Mouse (Mus musculus) adrenal gland, adult 18-20 months (tissue): Measurements from ENCODE around the gene Plekhh1. TPM values are rescaled to one million over a fixed set of nuclear protein-coding genes. Genes with fewer than 3 reads are reported as not detected.
A peak's percentile ranks its signal among the peaks of the same experiment; 100 is the strongest.

ENCODE experiments used
- DNase-seq, 2 experiments: peaks; one replicate each; pipeline ENCODE4 v3.0.0; 2021 to 2022; ENCODE audit warnings: low spot score in 2 of 2
- long read RNA-seq, 2 experiments: library from polyadenylated mRNA; stranded (forward); transcript quantifications; one replicate each; pipeline ENCODE4 v2.0.0; 2021
- total RNA-seq, 2 experiments: library from RNA; stranded (reverse); gene quantifications; 1 replicate in 1 of 2; 2 replicates in 1 of 2; pipeline ENCODE4 v1.2.3; 2021

Plekhh1 gene
- 1 to 10 TPM; 1.9 to 3.6 TPM for total RNA-seq
- long read RNA-seq, experiment 1, full-length matches to known transcripts, result 2 of 2 reads
- long read RNA-seq, experiment 1, partial matches to known transcripts, result 0 of 2 reads
- long read RNA-seq, experiment 1, other reads (novel, unspliced or antisense), result 0 of 2 reads
- long read RNA-seq, experiment 2, result 0 reads

- peak; percentile 64 to 65 for DNase-seq
Measured at GRCm38 (mm10) chr12:79028911-79029861, at the start of gene Plekhh1. Plekhh1 (plus strand) TSS chr12:79029163.

GRCm38 (mm10) chr12:78980683-78981091 is 48.3 kb upstream of the Plekhh1 start:
- no peak for DNase-seq

- DNase-seq, result no peak
Measured at GRCm38 (mm10) chr12:78981131-78981530, 47.8 kb upstream of the Plekhh1 start.

GRCm38 (mm10) chr12:78981938-78982825 is 46.8 kb upstream of the Plekhh1 start:
- DNase-seq, result no peak

- no peak for DNase-seq
Measured at GRCm38 (mm10) chr12:78983296-78984034, 45.5 kb upstream of the Plekhh1 start.

- DNase-seq, result no peak
Measured at GRCm38 (mm10) chr12:78984035-78984432, 44.9 kb upstream of the Plekhh1 start.

- DNase-seq, result no peak
Measured at GRCm38 (mm10) chr12:78987581-78988081, 41.3 kb upstream of the Plekhh1 start.

- DNase-seq, result no peak
Measured at GRCm38 (mm10) chr12:78996271-78996670, 32.7 kb upstream of the Plekhh1 start.

GRCm38 (mm10) chr12:78996711-78997110 is 32.3 kb upstream of the Plekhh1 start:
- no peak for DNase-seq

GRCm38 (mm10) chr12:79002406-79002805 is 26.6 kb upstream of the Plekhh1 start:
- no peak for DNase-seq

- no peak for DNase-seq
Measured at GRCm38 (mm10) chr12:79002978-79003377, 26.0 kb upstream of the Plekhh1 start.

GRCm38 (mm10) chr12:79005456-79005855 is 23.5 kb upstream of the Plekhh1 start:
- DNase-seq, result no peak

GRCm38 (mm10) chr12:79006076-79006475 is 22.9 kb upstream of the Plekhh1 start:
- no peak for DNase-seq

GRCm38 (mm10) chr12:79006478-79007125 is 22.4 kb upstream of the Plekhh1 start:
- DNase-seq, result peak; percentile 37 to 56

- DNase-seq, result peak in 1 of 2 experiments; percentile 56
Measured at GRCm38 (mm10) chr12:79007126-79007753, 21.7 kb upstream of the Plekhh1 start, which contains the start of gene Tmem229b. Tmem229b (minus strand) TSS chr12:79007627.

- DNase-seq, result no peak
Measured at GRCm38 (mm10) chr12:79010569-79010968, 18.4 kb upstream of the Plekhh1 start.

GRCm38 (mm10) chr12:79016109-79016508 is 12.9 kb upstream of the Plekhh1 start:
- DNase-seq, result no peak

GRCm38 (mm10) chr12:79017994-79018399 is 11.0 kb upstream of the Plekhh1 start:
- DNase-seq, result no peak

- no peak for DNase-seq
Measured at GRCm38 (mm10) chr12:79021902-79022301, 7.1 kb upstream of the Plekhh1 start.
